ENCODE assay signal across 7 mouse cellular contexts in genomic region chr4:70265248-70265647, GRCm38 (mm10).
A peak's percentile ranks its signal among the peaks of the same experiment; 100 is the strongest.
DNase-seq lines count a peak whose midpoint lies in the region; ATAC-seq and TF ChIP-seq lines count a peak whose summit lies in the region.

No protein-coding gene starts in this region.

- peaks cover 6% of the 10 kb centered on the region; the same call in 1 of the 2 replicates for H3K36me3 ChIP-seq in lung, postnatal 0 days (ENCODE audit: insufficient read depth, low read length)

- ATAC-seq in erythroblast, adult 5-6 weeks (replicated peaks; ENCODE audit: low FRiP score, poor library complexity, severe bottlenecking) = peak; percentile 70
- ATAC-seq in lung, postnatal 0 days = no peak

- H3K4me2 ChIP-seq in lung, postnatal 0 days (replicated peaks; ENCODE audit: low read depth, low read length) = no peak overlapping the region

- H3K4me1 ChIP-seq in lung, postnatal 0 days (ENCODE audit: insufficient read depth, low read depth, low read length) = no peaks in the 10 kb centered on the region

- TF ChIP-seq EP300 in lung, postnatal 0 days (IDR thresholded peaks at IDR 0.05) = no peak

- no peak overlapping the region for H3K9ac ChIP-seq in lung, postnatal 0 days (replicated peaks; ENCODE audit: low read depth)

- 56% methylated on average over 6 of the region's 6 CpGs for WGBS in lung, postnatal 0 days

- no peaks in the 10 kb centered on the region for H3K27me3 ChIP-seq in lung, postnatal 0 days (replicated peaks; ENCODE audit: insufficient read depth, low read length)

- no peak overlapping the region for H3K4me3 ChIP-seq in lung, postnatal 0 days (ENCODE audit: low read depth, low read length)

- peak; percentile 89 for TF ChIP-seq CTCF in lung, postnatal 0 days (IDR thresholded peaks at IDR 0.05)

- H3K27ac ChIP-seq in lung, postnatal 0 days (ENCODE audit: low read length) = no peak overlapping the region

- peak; percentile 15 to 58 for DNase-seq in spleen, adult 18-20 months
- no peak for DNase-seq in spleen, adult 12 weeks (ENCODE audit: low spot score)
- peak; percentile 46 to 48 for DNase-seq in adrenal gland, adult 18-20 months (ENCODE audit: low spot score in 2 of 2)
- DNase-seq in kidney, adult 18-20 months = peak; percentile 50
- DNase-seq in lung, postnatal 0 days (ENCODE audit: low spot score) = peak; percentile 57
- peak; percentile 63 to 70 for DNase-seq in right cerebral cortex, postnatal 10 days (ENCODE audit: low spot score in 2 of 2)

- no peaks in the 10 kb centered on the region for H3K9me3 ChIP-seq in lung, postnatal 0 days (ENCODE audit: low read length)
